Mouse (Mus musculus): ENCODE results near the gene Pnlip. TPM values are rescaled to one million over a fixed set of nuclear protein-coding genes. Genes with fewer than 3 reads are reported as not detected.

Pnlip gene
- polyA plus RNA-seq, 1 experiment from 2014 or later, result not detected

- no peak for ATAC-seq
- Histone ChIP-seq H3K27ac (ENCODE audit: low read depth, low read length) (no peak overlapping the region), H3K4me2 (replicated peaks; ENCODE audit: low read depth) (no peak overlapping the region), H3K9ac (ENCODE audit: low read depth, low read length) (no peak overlapping the region), H3K27me3 (replicated peaks; ENCODE audit: control insufficient read depth, insufficient read depth, low read length) (no peaks in the 10 kb centered on the region), H3K9me3 (ENCODE audit: control insufficient read depth) (no peaks in the 10 kb centered on the region), H3K4me3 (ENCODE audit: low read depth, low read length) (no peak overlapping the region), H3K36me3 (ENCODE audit: control insufficient read depth, insufficient read depth) (no peaks in the 10 kb centered on the region), H3K4me1 (replicated peaks; ENCODE audit: control insufficient read depth, insufficient read depth, low read length) (no peaks in the 10 kb centered on the region)
- no peak for TF ChIP-seq CTCF (IDR thresholded peaks at IDR 0.05; ENCODE audit: low read depth)
- WGBS, result 77% methylated on average over 9 of the region's 9 CpGs
These were observed 26.9 kb upstream of the Pnlip start for GRCm38 (mm10) chr19:58625254-58625947.

- Histone ChIP-seq H3K4me1 (replicated peaks; ENCODE audit: control insufficient read depth, insufficient read depth, low read length) (no peaks in the 10 kb centered on the region), H3K36me3 (ENCODE audit: control insufficient read depth, insufficient read depth) (no peaks in the 10 kb centered on the region), H3K9ac (ENCODE audit: low read depth, low read length) (no peak overlapping the region), H3K4me3 (ENCODE audit: low read depth, low read length) (peak overlapping the region; percentile 11; the same call in 1 of the 2 replicates), H3K27ac (ENCODE audit: low read depth, low read length) (no peak overlapping the region), H3K27me3 (replicated peaks; ENCODE audit: control insufficient read depth, insufficient read depth, low read length) (no peaks in the 10 kb centered on the region), H3K4me2 (replicated peaks; ENCODE audit: low read depth) (peak overlapping the region; percentile 38), H3K9me3 (ENCODE audit: control insufficient read depth) (no peaks in the 10 kb centered on the region)
- 40% methylated on average over 22 of the region's 22 CpGs for WGBS
- peak; percentile 60 for TF ChIP-seq CTCF (IDR thresholded peaks at IDR 0.05; ENCODE audit: low read depth)
- ATAC-seq, result no peak
These were observed 24.6 kb upstream of the Pnlip start for GRCm38 (mm10) chr19:58627406-58628337.

- Histone ChIP-seq H3K9me3 (ENCODE audit: control insufficient read depth) (no peaks in the 10 kb centered on the region), H3K4me2 (replicated peaks; ENCODE audit: low read depth) (no peak overlapping the region), H3K27me3 (replicated peaks; ENCODE audit: control insufficient read depth, insufficient read depth, low read length) (no peaks in the 10 kb centered on the region), H3K4me1 (replicated peaks; ENCODE audit: control insufficient read depth, insufficient read depth, low read length) (no peaks in the 10 kb centered on the region), H3K9ac (ENCODE audit: low read depth, low read length) (no peak overlapping the region), H3K36me3 (ENCODE audit: control insufficient read depth, insufficient read depth) (no peaks in the 10 kb centered on the region), H3K4me3 (ENCODE audit: low read depth, low read length) (no peak overlapping the region), H3K27ac (ENCODE audit: low read depth, low read length) (no peak overlapping the region)
- ATAC-seq, result no peak
- TF ChIP-seq CTCF (IDR thresholded peaks at IDR 0.05; ENCODE audit: low read depth), result no peak
- 86% methylated on average over 3 of the region's 3 CpGs for WGBS
These were observed 22.9 kb upstream of the Pnlip start for GRCm38 (mm10) chr19:58629351-58629773.

- ATAC-seq, result no peak
- no peaks in the 10 kb centered on the region for H3K36me3 ChIP-seq (ENCODE audit: control insufficient read depth, insufficient read depth)
- H3K4me1 ChIP-seq (replicated peaks; ENCODE audit: control insufficient read depth, insufficient read depth, low read length), result no peaks in the 10 kb centered on the region
- WGBS, result 76% methylated on average over 5 of the region's 5 CpGs
- H3K4me2 ChIP-seq (replicated peaks; ENCODE audit: low read depth), result no peak overlapping the region
- no peak overlapping the region for H3K4me3 ChIP-seq (ENCODE audit: low read depth, low read length)
- no peak for TF ChIP-seq CTCF (IDR thresholded peaks at IDR 0.05; ENCODE audit: low read depth)
- H3K27me3 ChIP-seq (replicated peaks; ENCODE audit: control insufficient read depth, insufficient read depth, low read length), result no peaks in the 10 kb centered on the region
- H3K9ac ChIP-seq (ENCODE audit: low read depth, low read length), result no peak overlapping the region
- H3K27ac ChIP-seq (ENCODE audit: low read depth, low read length), result no peak overlapping the region
- no peaks in the 10 kb centered on the region for H3K9me3 ChIP-seq (ENCODE audit: control insufficient read depth)
These were observed 2.3 kb upstream of the Pnlip start for GRCm38 (mm10) chr19:58650036-58650435.

GRCm38 (mm10) chr19:58662098-58662497, 9.8 kb downstream of the Pnlip start:
- Histone ChIP-seq H3K36me3 (ENCODE audit: control insufficient read depth, insufficient read depth) (no peaks in the 10 kb centered on the region), H3K4me2 (replicated peaks; ENCODE audit: low read depth) (no peak overlapping the region), H3K4me3 (ENCODE audit: low read depth, low read length) (no peak overlapping the region), H3K27me3 (replicated peaks; ENCODE audit: control insufficient read depth, insufficient read depth, low read length) (no peaks in the 10 kb centered on the region), H3K9me3 (ENCODE audit: control insufficient read depth) (no peaks in the 10 kb centered on the region), H3K9ac (ENCODE audit: low read depth, low read length) (no peak overlapping the region), H3K4me1 (replicated peaks; ENCODE audit: control insufficient read depth, insufficient read depth, low read length) (no peaks in the 10 kb centered on the region), H3K27ac (ENCODE audit: low read depth, low read length) (no peak overlapping the region)
- WGBS, result 66% methylated on average over 4 of the region's 4 CpGs
- TF ChIP-seq CTCF (IDR thresholded peaks at IDR 0.05; ENCODE audit: low read depth), result peak; percentile 30; the same call in 1 of the 2 replicates
- ATAC-seq, result no peak

GRCm38 (mm10) chr19:58663317-58663716, 11.0 kb downstream of the Pnlip start:
- no peak overlapping the region for H3K4me2 ChIP-seq (replicated peaks; ENCODE audit: low read depth)
- no peaks in the 10 kb centered on the region for H3K9me3 ChIP-seq (ENCODE audit: control insufficient read depth)
- no peak overlapping the region for H3K9ac ChIP-seq (ENCODE audit: low read depth, low read length)
- no peak overlapping the region for H3K4me3 ChIP-seq (ENCODE audit: low read depth, low read length)
- no peak for ATAC-seq
- no peaks in the 10 kb centered on the region for H3K4me1 ChIP-seq (replicated peaks; ENCODE audit: control insufficient read depth, insufficient read depth, low read length)
- H3K36me3 ChIP-seq (ENCODE audit: control insufficient read depth, insufficient read depth), result no peaks in the 10 kb centered on the region
- H3K27me3 ChIP-seq (replicated peaks; ENCODE audit: control insufficient read depth, insufficient read depth, low read length), result no peaks in the 10 kb centered on the region
- TF ChIP-seq CTCF (IDR thresholded peaks at IDR 0.05; ENCODE audit: low read depth), result no peak
- H3K27ac ChIP-seq (ENCODE audit: low read depth, low read length), result no peak overlapping the region
- 80% methylated on average over 2 of the region's 2 CpGs for WGBS

Data from intestine, postnatal 0 days (tissue).